Mouse (Mus musculus) embryonic facial prominence, embryonic 10.5 days (tissue): Measurements from ENCODE around the gene Vmn1r21. TPM values are rescaled to one million over a fixed set of nuclear protein-coding genes. Genes with fewer than 3 reads are reported as not detected.

Experiments used
- DNase-seq: peaks from one replicate; pipeline ENCODE4 v3.0.0-alpha.2; 2017; ENCODE audit warnings: low spot score
- H3K27ac ChIP-seq: fragments of 300-500 bp; sonication (generic); replicated peaks from 2 replicates; pipeline ENCODE4 v1.5.1; 2016; ENCODE audit warnings: mild to moderate bottlenecking
- H3K27me3 ChIP-seq: fragments of 300-500 bp; sonication (generic); replicated peaks from 2 replicates; pipeline ENCODE4 v1.6.1; 2016; ENCODE audit warnings: low read depth, mild to moderate bottlenecking; ENCODE audit not compliant: poor library complexity, severe bottlenecking
- H3K36me3 ChIP-seq: fragments of 300-500 bp; sonication (generic); replicated peaks from 2 replicates; pipeline ENCODE4 v1.6.1; 2016; ENCODE audit warnings: mild to moderate bottlenecking, moderate library complexity
- H3K4me1 ChIP-seq: fragments of 300-500 bp; sonication (generic); 2 replicates; pipeline ENCODE4 v1.6.1; 2016
- H3K4me3 ChIP-seq: fragments of 300-500 bp; sonication (generic); 2 replicates; pipeline ENCODE4 v1.5.1; 2016; ENCODE audit warnings: mild to moderate bottlenecking, moderate library complexity
- H3K9me3 ChIP-seq: fragments of 300-500 bp; sonication (generic); 2 replicates; pipeline ENCODE4 v1.6.1; 2016; ENCODE audit warnings: mild to moderate bottlenecking
- WGBS: fragments of 180-500 bp; shearing (Covaris S2); methylation state at CpG from one replicate; pipeline ENCODE4 v1.1.7; 2016; 5-methylcytosine and 5-hydroxymethylcytosine counted together
- polyA plus RNA-seq: library from polyadenylated mRNA; unstranded; fragments of >200 nt; fragmentation: Nextera tagmentation; extraction: Ambion mirVana; gene quantifications from 2 replicates; pipeline ENCODE4 v1.2.1, GENCODE M21; 2016

The Vmn1r21 gene
- polyA plus RNA-seq, 1 experiment from 2014 or later: not detected

DNA sequence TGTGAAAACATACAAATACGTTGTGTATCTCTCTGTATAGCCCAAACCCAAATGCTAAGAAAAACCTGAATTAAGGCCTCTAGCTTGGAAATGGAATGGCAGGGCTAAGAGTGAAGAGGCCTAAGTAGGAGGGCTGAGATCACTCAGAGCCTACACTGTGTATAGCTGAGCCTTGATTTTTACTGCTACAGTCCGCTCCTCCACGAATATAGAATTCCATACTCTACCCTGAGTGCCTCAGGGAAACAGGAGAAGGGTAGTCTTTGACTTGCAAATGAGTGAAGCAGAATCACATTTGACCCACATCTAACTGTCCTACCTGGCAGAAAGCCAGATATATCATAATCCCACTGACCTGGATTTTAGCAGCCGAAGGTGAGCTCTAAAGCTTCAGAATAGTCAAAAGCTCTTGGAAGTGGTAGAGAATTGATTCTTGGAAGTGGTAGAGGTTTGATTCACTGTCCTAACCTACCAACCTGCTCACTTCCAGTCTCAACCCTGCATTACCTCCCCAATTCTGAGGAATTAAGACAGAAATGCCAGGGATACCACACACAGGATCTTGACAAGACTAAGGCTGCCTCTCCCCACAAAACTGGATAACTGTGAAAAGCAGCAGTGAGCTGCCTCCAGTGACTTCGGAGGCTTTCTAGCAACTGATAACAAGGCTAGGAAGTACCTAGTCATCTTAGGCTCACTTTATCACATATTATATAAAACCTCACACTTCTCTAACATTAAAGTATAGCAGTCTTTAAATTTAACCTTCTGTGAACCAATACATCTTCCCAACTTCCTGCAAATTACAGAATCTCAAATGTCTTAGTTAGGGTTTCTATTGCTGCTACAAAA lies 44.7 kb downstream of the Vmn1r21 start:
- H3K27ac ChIP-seq: no peak overlapping the region
- H3K27me3 ChIP-seq: no peaks in the 10 kb centered on the region
- no peaks in the 10 kb centered on the region for H3K9me3 ChIP-seq
- H3K4me1 ChIP-seq: no peaks in the 10 kb centered on the region
- no peak overlapping the region for H3K4me3 ChIP-seq
- 93% methylated on average over 5 of the region's 5 CpGs for WGBS
- DNase-seq: no peak
- H3K36me3 ChIP-seq: peaks cover 20% of the 10 kb centered on the region; the same call in 1 of the 2 replicates

DNA sequence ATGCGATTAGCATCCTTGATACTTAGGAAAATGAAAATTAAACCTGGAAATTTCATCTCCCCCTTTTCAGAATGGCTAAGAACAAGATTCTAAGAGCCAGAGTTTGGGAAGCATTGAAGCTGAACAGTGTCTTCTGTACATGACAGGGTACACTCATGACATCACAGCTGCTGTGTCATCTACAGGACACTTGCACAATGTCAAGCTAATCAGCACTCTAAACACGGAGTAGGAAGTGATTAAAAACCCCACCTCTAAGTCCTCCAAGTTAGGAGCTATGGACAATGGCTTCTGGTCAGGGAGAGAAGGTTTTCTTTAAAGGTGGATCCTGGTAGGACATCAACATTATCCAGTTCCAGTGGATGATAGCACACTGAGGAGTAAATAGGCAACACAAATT lies 47.0 kb downstream of the Vmn1r21 start:
- H3K36me3 ChIP-seq: peaks cover 16% of the 10 kb centered on the region; the same call in 1 of the 2 replicates
- H3K9me3 ChIP-seq: no peaks in the 10 kb centered on the region
- H3K27me3 ChIP-seq: no peaks in the 10 kb centered on the region
- no peak for DNase-seq
- WGBS: 85% methylated on average over 2 of the region's 2 CpGs
- H3K4me3 ChIP-seq: no peak overlapping the region
- H3K4me1 ChIP-seq: no peaks in the 10 kb centered on the region
- no peak overlapping the region for H3K27ac ChIP-seq

DNA sequence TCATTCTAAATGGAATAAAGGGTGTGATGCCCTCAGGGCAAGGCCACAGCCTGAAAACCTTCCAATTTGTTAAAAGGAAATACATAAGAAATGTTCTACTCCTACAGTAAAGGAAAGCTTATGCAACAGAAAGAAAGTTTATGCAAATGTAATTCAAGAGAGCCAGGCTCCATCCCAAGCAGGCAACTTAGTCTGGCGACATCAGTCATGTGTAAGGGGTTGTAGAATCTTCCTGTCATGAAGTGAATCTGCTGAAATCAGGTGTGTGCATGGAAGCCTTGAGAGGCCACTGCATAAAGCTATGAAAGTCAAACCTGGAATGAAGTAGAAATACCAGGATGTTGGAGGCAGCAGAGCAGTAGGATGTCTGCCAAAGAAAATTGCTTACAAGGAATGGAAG lies 51.2 kb downstream of the Vmn1r21 start:
- no peak overlapping the region for H3K4me3 ChIP-seq
- no peak for DNase-seq
- H3K27me3 ChIP-seq: no peaks in the 10 kb centered on the region
- H3K9me3 ChIP-seq: no peaks in the 10 kb centered on the region
- H3K36me3 ChIP-seq: 0 out of 2 replicates have a peak, but pooled peaks cover 4% of the 10 kb centered on the region
- 87% methylated on average over 1 of the region's 1 CpGs for WGBS
- peaks cover 4% of the 10 kb centered on the region; the same call in 1 of the 2 replicates for H3K4me1 ChIP-seq
- no peak overlapping the region for H3K27ac ChIP-seq

DNA sequence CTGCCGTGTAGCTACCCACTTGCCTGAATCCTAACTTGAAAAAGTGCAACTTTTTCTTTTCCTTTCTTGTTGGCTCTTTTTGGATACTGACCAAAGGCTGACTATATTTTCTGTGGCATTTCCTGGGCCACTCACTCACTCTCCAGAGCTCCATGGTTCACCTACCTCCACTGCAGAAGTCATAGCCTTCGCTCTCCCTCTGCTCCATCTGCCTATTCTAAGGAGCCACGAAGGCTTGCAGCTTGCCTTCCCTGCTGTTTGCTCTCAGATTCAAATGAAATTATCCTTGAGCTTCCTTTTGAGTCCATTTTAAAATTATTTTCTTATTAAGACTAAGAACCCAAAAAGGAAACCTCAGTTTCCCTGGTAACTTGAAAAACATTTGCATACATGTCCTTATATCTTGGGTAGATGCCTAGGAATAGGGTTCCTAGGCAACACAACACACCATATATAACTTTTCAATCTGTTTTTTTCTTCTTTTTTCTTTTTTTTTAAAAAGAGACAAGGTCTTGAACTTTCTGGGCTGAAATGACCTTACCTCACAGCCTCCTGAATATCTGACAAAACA lies 53.2 kb downstream of the Vmn1r21 start:
- Histone ChIP-seq H3K27ac (no peak overlapping the region), H3K27me3 (no peaks in the 10 kb centered on the region), H3K9me3 (no peaks in the 10 kb centered on the region), H3K36me3 (0 out of 2 replicates have a peak, but pooled peaks cover 4% of the 10 kb centered on the region), H3K4me3 (no peak overlapping the region), H3K4me1 (peaks cover 4% of the 10 kb centered on the region; the same call in 1 of the 2 replicates)
- DNase-seq: no peak
- WGBS: 86% methylated on average over 3 of the region's 3 CpGs

DNA sequence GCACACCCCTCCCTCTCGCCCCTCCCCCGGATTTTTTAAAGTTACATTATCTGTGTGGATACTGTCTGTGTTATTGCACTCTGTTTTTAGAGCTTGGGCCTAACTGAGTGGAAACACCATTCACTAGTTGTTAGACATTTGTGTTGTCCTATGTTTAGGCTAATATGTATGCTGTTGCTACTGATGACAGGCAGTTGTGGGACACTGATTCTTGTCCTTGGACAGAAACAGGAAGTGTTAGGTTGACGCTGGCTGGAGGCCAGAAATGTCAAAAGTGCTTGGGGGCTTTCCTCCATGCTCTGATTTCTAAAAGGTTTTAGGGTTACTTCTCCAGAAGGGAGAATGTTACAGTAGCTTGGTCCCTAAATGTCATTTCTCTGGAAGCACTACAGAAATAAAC lies 54.3 kb downstream of the Vmn1r21 start:
- Histone ChIP-seq H3K9me3 (no peaks in the 10 kb centered on the region), H3K27me3 (no peaks in the 10 kb centered on the region), H3K4me1 (peaks cover 4% of the 10 kb centered on the region; the same call in 1 of the 2 replicates), H3K27ac (no peak overlapping the region), H3K36me3 (peaks cover 5% of the 10 kb centered on the region; the same call in 1 of the 2 replicates), H3K4me3 (no peak overlapping the region)
- 66% methylated on average over 3 of the region's 3 CpGs for WGBS
- no peak for DNase-seq

Other genes starting within 250 kb of the Vmn1r21 start
- gene Pyurf, start 158.3 kb downstream of the Vmn1r21 start, polyA plus RNA-seq: 19.1 and 21.0 TPM in 2 replicates
- gene Lancl2, start 147.8 kb downstream of the Vmn1r21 start, polyA plus RNA-seq: 33.8 and 36.6 TPM in 2 replicates
- gene Vopp1, start 25.2 kb downstream of the Vmn1r21 start, polyA plus RNA-seq: 63.3 and 66.0 TPM in 2 replicates
- not detected in 2 replicates for gene Vmn1r22, start 57.7 kb upstream of the Vmn1r21 start, polyA plus RNA-seq
- gene Vmn1r23, start 76.5 kb upstream of the Vmn1r21 start, polyA plus RNA-seq: not detected in 2 replicates
- gene Vmn1r24, start 111.2 kb upstream of the Vmn1r21 start, polyA plus RNA-seq: not detected in 2 replicates
- gene Vmn1r25, start 130.5 kb upstream of the Vmn1r21 start, polyA plus RNA-seq: not detected in 2 replicates
- gene Vmn1r26, start 164.8 kb upstream of the Vmn1r21 start, polyA plus RNA-seq: not detected in 2 replicates